Mouse (Mus musculus) megakaryocyte, embryonic 14.5 days (primary cell): ENCODE results near the gene Epb41l4b.

Experiments
- FLI1 ChIP-seq: IDR thresholded peaks from 2 replicates; pipeline ENCODE4 v1.6.1; 2012; ENCODE audit warnings: low read length, inconsistent platforms, mixed read lengths
- GATA1 ChIP-seq: IDR thresholded peaks from 3 replicates; pipeline ENCODE4 v1.6.1; 2012; ENCODE audit warnings: mixed read lengths, low read length, inconsistent platforms, borderline replicate concordance

- TF ChIP-seq FLI1: no peak
- no peak for TF ChIP-seq GATA1
These were observed 20.2 kb downstream of the Epb41l4b start for GRCm38 (mm10) chr4:57123003-57123402.
